Mouse (Mus musculus): ENCODE measurements around the gene Stim2.

DNA sequence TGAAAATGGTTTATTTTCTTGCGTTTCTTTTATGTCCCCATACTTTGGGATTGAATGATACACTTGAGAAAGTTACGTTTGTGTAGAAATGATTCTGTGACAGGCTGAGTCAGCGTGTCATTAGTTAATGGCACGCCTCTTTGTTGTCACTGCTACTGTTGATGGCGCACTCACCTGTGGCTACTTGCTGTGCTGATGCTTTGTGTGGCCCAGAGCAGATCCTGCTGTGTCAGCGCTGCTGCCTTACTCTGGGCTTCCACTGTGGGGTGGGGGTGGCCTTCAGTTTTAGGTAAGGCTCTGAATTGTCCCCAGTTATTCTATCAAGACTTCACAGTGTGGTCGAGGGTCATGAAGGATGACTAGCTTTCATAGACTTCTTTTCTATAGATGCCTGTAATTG is 18.8 kb downstream of the Stim2 start:
- TF ChIP-seq USF2 (IDR thresholded peaks at IDR 0.05; ENCODE audit: borderline replicate concordance in 1 of 2, insufficient read depth in 1 of 2, low read depth in 1 of 2, low read length in 2 of 2) (no peak), CTCF (IDR thresholded peaks at IDR 0.05 in 2 of 3, conservative IDR thresholded peaks at IDR 0.05 in 1 of 3; ENCODE audit: control insufficient read depth in 1 of 3, insufficient read depth in 1 of 3, low read depth in 2 of 3, low read length in 3 of 3, poor library complexity in 1 of 3, severe bottlenecking in 1 of 3) (no peak), MAFK (IDR thresholded peaks at IDR 0.05; ENCODE audit: borderline replicate concordance, low read depth, low read length) (no peak), POLR2A (IDR thresholded peaks at IDR 0.05; ENCODE audit: control insufficient read depth in 1 of 2, insufficient read depth in 1 of 2, low read depth in 1 of 2, low read length in 2 of 2, poor library complexity in 1 of 2) (no peak), EP300 (IDR thresholded peaks at IDR 0.05; ENCODE audit: low read depth in 1 of 2, low read length in 2 of 2) (no peak), KAT2A (conservative IDR thresholded peaks at IDR 0.05; ENCODE audit: low read depth, low read length) (no peak), CHD2 (IDR thresholded peaks at IDR 0.05; ENCODE audit: low read length) (no peak), RCOR1 (IDR thresholded peaks at IDR 0.05; ENCODE audit: low read depth, low read length) (no peak), ELF1 (IDR thresholded peaks at IDR 0.05; ENCODE audit: low read depth, low read length) (no peak)

Measured in MEL (cell line).